Mouse (Mus musculus): ENCODE data around the gene Olfr508. TPM values are rescaled to one million over a fixed set of nuclear protein-coding genes. Genes with fewer than 3 reads are reported as not detected.
"Not testable (repeated sequence)": the region's sequence is repeated elsewhere in the genome, so short reads cannot be mapped to it uniquely, and the experiment has no call there.

Gene Olfr508
- not detected for total RNA-seq (2021)

DNA sequence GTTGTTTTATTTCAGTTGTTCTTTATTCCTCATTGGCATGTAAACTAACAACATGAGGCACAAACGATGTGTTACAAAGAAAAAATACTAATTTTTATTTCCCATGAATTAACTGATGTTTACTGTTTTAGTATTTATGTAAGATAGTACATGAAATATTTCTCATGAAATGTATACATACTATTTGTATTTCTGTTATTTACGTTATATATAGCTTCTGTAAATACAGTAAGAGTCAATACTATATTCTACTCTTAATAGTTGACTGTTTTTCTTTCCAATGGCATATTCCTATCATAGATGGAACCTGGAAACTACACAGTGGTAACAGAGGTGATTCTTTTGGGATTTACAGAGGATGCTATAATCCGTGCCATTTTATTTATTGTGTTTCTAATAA lies at the start of gene Olfr508:
TSS of gene Olfr508 (plus strand) at position 301 of the 400 bp plus-strand sequence.
- DNase-seq (ENCODE audit: low spot score in 2 of 2) = no peak
- intact Hi-C loops (cut with DNase I) = no loop called here

DNA sequence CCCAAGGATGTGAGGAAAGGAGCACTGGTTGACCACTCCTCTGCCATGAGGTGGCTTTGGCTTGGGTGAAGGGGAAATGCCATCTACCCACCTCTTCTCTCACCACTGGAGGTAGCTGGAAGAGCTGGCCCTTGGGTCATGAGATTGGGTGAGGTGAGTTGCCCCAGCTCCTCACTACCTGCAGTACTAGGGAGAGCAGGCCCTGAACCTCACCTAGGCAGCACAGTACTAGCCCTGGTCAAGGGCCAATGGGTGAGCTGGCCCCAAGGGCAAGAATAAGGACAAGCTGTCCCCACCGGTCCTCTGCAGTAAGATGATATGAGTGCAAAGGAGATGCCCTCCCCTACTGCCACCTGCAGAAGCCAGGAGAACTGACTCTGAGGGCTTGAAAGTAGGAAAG lies 40.0 kb upstream of the Olfr508 start:
- intact Hi-C loops (cut with DNase I) = no loop called here
- DNase-seq (ENCODE audit: low spot score in 2 of 2) = no peak

DNA sequence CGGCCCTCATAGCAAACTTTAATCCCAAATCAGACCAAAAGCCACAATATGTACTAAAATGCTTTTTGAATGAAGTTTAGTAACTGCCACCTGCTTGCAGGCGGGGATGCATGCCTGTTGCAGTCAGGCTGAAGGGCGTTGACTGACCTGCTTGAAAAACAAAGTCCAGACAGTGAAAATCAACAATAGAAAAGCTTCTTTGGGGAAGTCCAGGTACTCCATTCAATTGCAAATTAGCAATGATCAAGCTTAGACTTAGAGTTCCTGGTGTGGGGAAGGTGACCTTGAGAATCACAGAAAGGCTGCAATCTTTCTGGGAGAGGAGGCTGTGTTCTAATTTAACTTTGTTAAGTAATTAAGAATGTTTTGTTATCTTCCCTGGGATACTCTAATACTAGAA lies 27.9 kb upstream of the Olfr508 start:
- intact Hi-C loops (cut with DNase I); DNase-seq (ENCODE audit: low spot score in 2 of 2): not testable (repeated sequence)

DNA sequence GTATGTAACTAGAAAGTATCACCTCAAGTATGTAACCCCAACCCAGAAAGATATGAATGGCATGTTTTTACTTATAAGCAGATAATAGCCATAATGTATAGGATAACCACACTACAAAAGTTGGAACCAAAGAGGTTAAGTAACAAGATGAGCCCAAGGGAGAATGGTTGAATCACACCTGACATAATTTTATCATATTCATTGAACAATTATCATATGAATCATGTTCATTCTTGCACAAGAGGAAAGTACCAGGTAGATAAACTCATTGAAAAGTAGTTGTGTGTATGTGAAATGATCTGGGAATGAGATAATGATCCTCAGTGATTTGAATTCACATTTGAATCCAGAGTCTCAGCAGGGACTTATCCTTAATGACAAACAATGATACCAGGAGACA lies 19.3 kb upstream of the Olfr508 start, which contains the start of gene Olfr506:
TSS of gene Olfr506 (plus strand) at position 301 of the 400 bp plus-strand sequence.
- intact Hi-C loops (cut with DNase I) = no loop called here
- DNase-seq (ENCODE audit: low spot score in 2 of 2) = no peak

DNA sequence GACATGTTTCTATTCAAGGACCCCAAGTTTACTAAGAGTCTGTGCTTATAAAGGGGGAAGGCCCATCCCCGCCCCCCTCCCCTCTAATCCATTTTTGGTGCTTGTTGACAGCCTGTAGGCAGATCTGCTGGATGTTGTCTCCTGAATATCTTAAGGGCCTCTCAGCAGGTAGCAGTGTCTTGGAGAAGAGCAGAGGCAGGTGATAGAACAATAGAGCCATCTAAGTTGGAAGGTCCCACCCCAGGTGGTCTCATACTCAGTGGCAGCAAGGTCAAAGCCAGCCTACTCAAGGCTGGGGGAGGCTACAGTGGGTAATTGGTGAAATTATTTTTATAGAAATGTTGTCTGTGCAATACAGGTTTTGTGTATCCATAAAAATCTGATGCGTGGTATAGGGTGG lies 15.7 kb upstream of the Olfr508 start:
- no peak for DNase-seq (ENCODE audit: low spot score in 2 of 2)
- intact Hi-C loops (cut with DNase I) = no loop called here

DNA sequence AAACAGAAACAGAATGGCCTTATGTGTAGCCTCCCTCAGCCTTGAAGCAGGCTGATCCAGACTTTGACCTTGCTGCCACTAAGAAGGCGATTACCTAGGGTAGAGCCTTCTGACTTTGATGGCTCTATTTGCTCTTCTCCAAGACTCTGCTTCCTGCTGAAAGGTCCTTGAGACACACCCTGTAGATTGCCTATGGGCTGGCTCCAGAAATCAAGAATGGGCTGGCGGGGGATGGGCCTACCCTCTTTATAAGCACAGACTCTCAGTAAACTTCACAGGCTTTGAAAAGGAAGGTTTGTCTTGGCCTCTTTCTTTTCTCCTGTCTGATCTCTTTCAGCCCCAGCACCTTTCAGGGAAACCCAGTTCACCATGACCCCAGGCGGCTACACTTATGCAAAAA lies 13.0 kb upstream of the Olfr508 start:
- DNase-seq (ENCODE audit: low spot score in 2 of 2); intact Hi-C loops (cut with DNase I): not testable (repeated sequence)

DNA sequence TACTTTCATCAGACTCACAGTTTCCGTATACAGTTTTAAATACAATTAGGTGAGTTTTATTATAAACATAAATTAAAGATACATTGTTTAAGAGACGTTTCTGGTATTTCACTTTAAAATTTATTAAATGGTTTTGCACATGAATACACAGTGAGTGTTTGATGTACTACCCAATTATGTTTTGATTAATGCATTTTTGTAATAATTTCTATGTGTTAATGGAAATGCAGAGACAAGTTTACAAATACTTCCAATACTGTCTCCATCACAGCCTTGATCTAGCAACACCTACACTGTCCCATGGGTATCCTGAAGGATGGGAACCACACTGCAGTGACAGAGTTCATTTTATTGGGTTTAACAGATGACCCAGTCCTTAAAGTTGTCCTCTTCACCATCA lies 8.3 kb upstream of the Olfr508 start, which contains the start of gene Olfr507:
TSS of gene Olfr507 (plus strand) at position 301 of the 400 bp plus-strand sequence.
- DNase-seq (ENCODE audit: low spot score in 2 of 2) = no peak
- intact Hi-C loops (cut with DNase I) = no loop called here

DNA sequence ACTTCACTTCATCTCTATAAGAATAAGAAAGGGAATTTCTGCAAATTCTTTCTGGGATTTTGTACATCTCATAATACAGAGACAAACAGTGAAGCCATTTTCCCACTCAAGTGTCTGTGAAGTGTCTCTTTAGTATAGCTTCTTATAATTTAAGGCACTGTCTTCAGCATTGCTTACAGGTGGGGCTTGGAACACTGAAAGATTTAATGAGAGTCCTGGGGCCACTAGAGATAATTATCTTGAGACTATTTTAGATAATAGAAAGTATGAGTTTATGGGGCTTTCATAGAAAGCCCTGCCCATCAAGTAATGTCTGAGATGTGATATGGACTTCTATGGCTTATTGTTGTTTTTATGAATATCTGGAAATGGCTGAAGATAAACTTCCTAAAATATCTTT lies 22.0 kb downstream of the Olfr508 start, which contains the start of gene Olfr509:
TSS of gene Olfr509 (minus strand) at position 101 of the 400 bp plus-strand sequence.
- no peak for DNase-seq (ENCODE audit: low spot score in 2 of 2)
- intact Hi-C loops (cut with DNase I) = no loop called here

DNA sequence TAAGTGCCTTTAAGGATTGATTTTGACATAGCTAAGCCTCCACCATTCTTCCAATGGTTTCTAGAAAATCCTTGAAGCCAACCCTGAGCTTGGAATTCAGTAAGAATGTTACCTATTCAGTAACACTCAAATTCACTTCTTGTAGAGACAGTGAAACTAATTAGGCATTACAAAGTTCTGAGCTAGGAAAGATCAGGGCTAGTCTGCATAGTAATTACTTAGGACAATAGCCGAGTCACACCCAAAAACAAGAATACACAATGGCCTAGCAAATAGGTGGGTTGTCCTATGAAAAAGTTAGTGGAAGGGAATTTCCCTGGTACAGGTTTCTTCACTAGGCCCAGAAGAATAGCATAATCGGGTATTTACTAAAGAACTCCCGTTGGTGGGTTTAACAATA lies 32.6 kb downstream of the Olfr508 start:
- no peak for DNase-seq (ENCODE audit: low spot score in 2 of 2)
- intact Hi-C loops (cut with DNase I) = no loop called here

DNA sequence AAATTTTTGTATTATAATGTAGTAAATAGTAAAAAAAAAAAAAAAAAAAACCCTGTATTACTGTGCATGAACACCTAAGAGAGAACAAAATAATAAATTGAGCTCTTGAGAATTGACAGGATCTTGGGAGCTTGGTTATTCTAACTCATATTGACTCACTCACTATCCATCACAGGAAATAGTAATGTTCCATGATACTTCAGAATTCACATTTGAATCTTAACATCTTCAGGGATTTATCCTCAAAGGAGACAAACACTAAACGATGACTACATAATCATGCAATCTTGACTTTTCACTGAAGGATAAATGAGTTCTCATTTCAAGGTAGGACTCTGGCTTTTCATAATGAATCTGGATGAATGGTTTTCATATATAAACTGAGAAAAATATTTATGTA lies 36.3 kb downstream of the Olfr508 start, which contains the start of gene Olfr510:
TSS of gene Olfr510 (plus strand) at position 301 of the 400 bp plus-strand sequence.
- no peak for DNase-seq (ENCODE audit: low spot score in 2 of 2)
- intact Hi-C loops (cut with DNase I) = no loop called here

DNA sequence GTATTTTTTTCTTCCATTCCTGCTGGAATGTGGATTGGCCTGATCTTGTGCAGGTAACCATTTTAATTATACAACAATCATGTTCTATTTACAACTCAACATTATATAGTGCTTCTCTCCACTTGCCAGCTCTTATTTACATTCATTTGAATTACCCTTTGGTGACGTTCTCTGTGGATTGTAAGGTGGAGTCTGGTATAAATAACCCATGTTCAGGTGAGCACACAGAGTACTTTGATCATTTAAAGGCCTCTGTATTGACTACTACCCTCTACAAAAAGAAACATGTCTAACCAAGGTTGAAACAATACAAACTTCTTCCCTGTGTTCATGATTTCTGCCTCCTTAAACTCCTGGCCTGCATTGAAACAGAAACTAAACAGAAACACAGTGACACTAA lies 41.3 kb downstream of the Olfr508 start:
- DNase-seq (ENCODE audit: low spot score in 2 of 2) = no peak
- intact Hi-C loops (cut with DNase I) = no loop called here

DNA sequence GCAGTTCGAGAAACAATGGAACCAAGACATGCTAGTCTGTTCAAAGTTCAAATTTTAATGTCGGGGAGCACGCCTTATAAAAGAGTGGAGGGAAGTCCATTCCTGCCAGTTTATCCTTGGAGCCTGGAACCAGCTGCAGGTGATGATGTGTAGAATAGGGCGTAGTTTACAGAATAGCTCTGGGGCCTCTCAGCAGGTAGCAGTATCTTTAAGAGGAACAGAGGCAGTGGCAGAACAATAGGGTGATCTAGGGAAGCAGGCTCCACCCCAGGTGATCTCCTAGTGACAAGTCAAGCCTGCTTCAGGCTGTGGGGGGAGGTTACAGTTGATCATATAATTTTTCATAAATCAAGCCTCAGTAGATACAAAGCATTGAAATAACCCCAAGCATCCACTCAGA lies 49.1 kb downstream of the Olfr508 start:
- DNase-seq (ENCODE audit: low spot score in 2 of 2) = no peak
- intact Hi-C loops (cut with DNase I) = no loop called here

Other genes with a start within 250 kb of the Olfr508 start
- gene Olfr495, start 236.8 kb upstream of the Olfr508 start, total RNA-seq (2021) = not detected
- gene Olfr497, start 209.6 kb upstream of the Olfr508 start, total RNA-seq (2021) = not detected
- not detected for gene Olfr498, start 164.7 kb upstream of the Olfr508 start, total RNA-seq (2021)
- not detected for gene Olfr502, start 104.9 kb upstream of the Olfr508 start, total RNA-seq (2021)
- not detected for gene Olfr503, start 85.5 kb upstream of the Olfr508 start, total RNA-seq (2021)
- not detected for gene Olfr504, start 64.2 kb upstream of the Olfr508 start, total RNA-seq (2021)
- gene Olfr506, start 19.2 kb upstream of the Olfr508 start, total RNA-seq (2021) = not detected
- gene Olfr507, start 8.2 kb upstream of the Olfr508 start, total RNA-seq (2021) = not detected
- under 1 TPM in 1 of 2 experiments, not detected in 1; 0.11 TPM for gene Olfr509, start 21.9 kb downstream of the Olfr508 start, total RNA-seq (2021)
- gene Olfr510, start 36.4 kb downstream of the Olfr508 start, total RNA-seq (2021) = not detected
- not detected for gene Olfr512, start 83.3 kb downstream of the Olfr508 start, total RNA-seq (2021)
- not detected for gene Olfr513, start 121.0 kb downstream of the Olfr508 start, total RNA-seq (2021)
- not detected for gene Olfr514, start 196.0 kb downstream of the Olfr508 start, total RNA-seq (2021)
- not detected for gene Olfr516, start 220.5 kb downstream of the Olfr508 start, total RNA-seq (2021)
- not detected for gene Olfr517, start 242.4 kb downstream of the Olfr508 start, total RNA-seq (2021)

Measured in left cerebral cortex, postnatal 36 days (tissue).